ENCODE assay signal across 16 mouse cellular contexts in genomic region chr9:101733611-101734225, GRCm38 (mm10).
A peak's percentile ranks its signal among the peaks of the same experiment; 100 is the strongest.
DNase-seq lines count a peak whose midpoint lies in the region; ATAC-seq lines count a peak whose summit lies in the region.
"Had no signal": no experiment of that assay in that cellular context is flagged by ENCODE, and none has a peak within 500 bp of the region (broad histone marks: within the 10 kb centered on the region; RNA-seq: fewer than 3 reads in every experiment).

No protein-coding gene starts in this region.

- no peak for ATAC-seq in midbrain, embryonic 16.5 days
- ATAC-seq in hindbrain, embryonic 13.5 days (ENCODE audit: low FRiP score), result peak; percentile 63; the same call in 1 of the 2 replicates
- ATAC-seq: intestine, embryonic 15.5 days; Patski had no signal

- H3K9me3 ChIP-seq in midbrain, embryonic 10.5 days (replicated peaks), result no peaks in the 10 kb centered on the region
- no peaks in the 10 kb centered on the region for H3K9me3 ChIP-seq in midbrain, embryonic 16.5 days (replicated peaks; ENCODE audit: control insufficient read depth, low read length, poor library complexity, severe bottlenecking)
- no peaks in the 10 kb centered on the region for H3K9me3 ChIP-seq in hindbrain, embryonic 13.5 days
- H3K9me3 ChIP-seq: heart, embryonic 15.5 days; intestine, embryonic 15.5 days had no signal

- no peaks in the 10 kb centered on the region for H3K27me3 ChIP-seq in midbrain, embryonic 10.5 days (ENCODE audit: low read depth, poor library complexity, severe bottlenecking)
- no peaks in the 10 kb centered on the region for H3K27me3 ChIP-seq in midbrain, embryonic 16.5 days (ENCODE audit: control insufficient read depth, insufficient read depth, low read depth, low read length)
- no peaks in the 10 kb centered on the region for H3K27me3 ChIP-seq in hindbrain, embryonic 13.5 days
- H3K27me3 ChIP-seq: CH12.LX; heart, embryonic 15.5 days; intestine, embryonic 15.5 days; megakaryocyte, embryonic 14.5 days had no signal

- WGBS in midbrain, embryonic 10.5 days, result 81% methylated on average over 14 of the region's 14 CpGs
- 45% methylated on average over 14 of the region's 14 CpGs for WGBS in midbrain, embryonic 16.5 days
- 28% methylated on average over 14 of the region's 14 CpGs for WGBS in hindbrain, embryonic 13.5 days

- peaks cover 10% of the 10 kb centered on the region for H3K4me1 ChIP-seq in midbrain, embryonic 10.5 days
- peaks cover 4% of the 10 kb centered on the region for H3K4me1 ChIP-seq in midbrain, embryonic 16.5 days (ENCODE audit: control insufficient read depth, insufficient read depth, low read length)
- H3K4me1 ChIP-seq in hindbrain, embryonic 13.5 days (replicated peaks), result peaks cover 22% of the 10 kb centered on the region
- H3K4me1 ChIP-seq: heart, embryonic 15.5 days; megakaryocyte, embryonic 14.5 days had no signal

- H3K36me3 ChIP-seq in midbrain, embryonic 10.5 days, result no peaks in the 10 kb centered on the region
- no peaks in the 10 kb centered on the region for H3K36me3 ChIP-seq in midbrain, embryonic 16.5 days (ENCODE audit: control insufficient read depth, insufficient read depth, low read length)
- no peaks in the 10 kb centered on the region for H3K36me3 ChIP-seq in hindbrain, embryonic 13.5 days
- H3K36me3 ChIP-seq: heart, embryonic 15.5 days; intestine, embryonic 15.5 days had no signal

- no peak overlapping the region for H3K4me3 ChIP-seq in midbrain, embryonic 10.5 days
- no peak overlapping the region for H3K4me3 ChIP-seq in midbrain, embryonic 16.5 days (ENCODE audit: low read depth, low read length)
- no peak overlapping the region for H3K4me3 ChIP-seq in hindbrain, embryonic 13.5 days
- H3K4me3 ChIP-seq: heart, embryonic 15.5 days; intestine, embryonic 15.5 days; megakaryocyte, embryonic 14.5 days had no signal

- 0 out of 2 replicates have a peak overlapping the region, but pooled peaks have one; percentile 24 for H3K27ac ChIP-seq in midbrain, embryonic 10.5 days (replicated peaks)
- H3K27ac ChIP-seq in midbrain, embryonic 16.5 days (ENCODE audit: low read length), result no peak overlapping the region
- H3K27ac ChIP-seq in hindbrain, embryonic 13.5 days, result 0 out of 2 replicates have a peak overlapping the region, but pooled peaks have one; percentile 52
- H3K27ac ChIP-seq: heart, embryonic 15.5 days; intestine, embryonic 15.5 days; stomach, postnatal 0 days had no signal

- no peak overlapping the region for H3K9ac ChIP-seq in midbrain, embryonic 16.5 days (ENCODE audit: low read depth, low read length)
- H3K9ac ChIP-seq in hindbrain, embryonic 13.5 days, result no peak overlapping the region
- H3K9ac ChIP-seq: heart, embryonic 15.5 days; intestine, embryonic 15.5 days had no signal

- no peak overlapping the region for H3K4me2 ChIP-seq in midbrain, embryonic 16.5 days (ENCODE audit: low read length)
- H3K4me2 ChIP-seq in hindbrain, embryonic 13.5 days, result peak overlapping the region; percentile 19; the same call in 1 of the 2 replicates
- H3K4me2 ChIP-seq: heart, embryonic 15.5 days had no signal

- DNase-seq in midbrain, embryonic 10.5 days (ENCODE audit: low spot score), result no peak
- peak; percentile 60 for DNase-seq in mesoderm, embryonic 11.5 days (ENCODE audit: low read depth, low spot score)
- DNase-seq in yolk sac, embryonic 10.5 days (ENCODE audit: low spot score), result peak; percentile 1
- DNase-seq in right cerebral cortex, postnatal 25 days, result no peak
- DNase-seq in lung, postnatal 4 days, result no peak
- DNase-seq: cerebellum, postnatal 36 days; lung, adult 2 months; right cerebral cortex, postnatal 4 days had no signal

Comparison
In these comparisons a context has a peak if more than half of its experiments do, and no peak if none do; other contexts are left out.
1. DNase-seq: peak in mesoderm, embryonic 11.5 days (single experiment) and yolk sac, embryonic 10.5 days (single experiment); none in midbrain, embryonic 10.5 days (single experiment), right cerebral cortex, postnatal 25 days (single experiment) and lung, postnatal 4 days (0 of 2).